Mouse (Mus musculus) stomach, postnatal 0 days (tissue): ENCODE data around the gene Strip1. TPM values are rescaled to one million over a fixed set of nuclear protein-coding genes. Genes with fewer than 3 reads are reported as not detected.
"Not testable (repeated sequence)": the region's sequence is repeated elsewhere in the genome, so short reads cannot be mapped to it uniquely, and the experiment has no call there.

Experiments
- ATAC-seq: fragments of 200-750 bp; cut with Nextera tagmentation; 2 replicates; pipeline ENCODE4 v1.8.0; 2017; ENCODE audit not compliant: low FRiP score, low TSS enrichment
- DNase-seq: peaks from one replicate; pipeline ENCODE4 v3.0.0-alpha.2; 2016; ENCODE audit warnings: low spot score
- H3K27ac ChIP-seq: fragments of 300-500 bp; sonication (generic); replicated peaks from 2 replicates; pipeline ENCODE4 v1.5.1; 2014; ENCODE audit warnings: mild to moderate bottlenecking, control low read depth
- H3K27me3 ChIP-seq: fragments of 300-500 bp; sonication (generic); 2 replicates; pipeline ENCODE4 v1.6.1; 2014; ENCODE audit warnings: low read length; ENCODE audit not compliant: control insufficient read depth, insufficient read depth
- H3K36me3 ChIP-seq: fragments of 300-500 bp; sonication (generic); 2 replicates; pipeline ENCODE4 v1.6.1; 2014; ENCODE audit warnings: low read length, mixed read lengths; ENCODE audit not compliant: control insufficient read depth, insufficient read depth
- H3K4me1 ChIP-seq: fragments of 300-500 bp; sonication (generic); replicated peaks from 2 replicates; pipeline ENCODE4 v1.6.1; 2014; ENCODE audit warnings: antibody characterized with exemption; ENCODE audit not compliant: control insufficient read depth, insufficient read depth
- H3K4me2 ChIP-seq: fragments of 300-500 bp; sonication (generic); replicated peaks from 2 replicates; pipeline ENCODE4 v1.6.1; 2014; ENCODE audit warnings: low read depth, mild to moderate bottlenecking, control low read depth, moderate library complexity
- H3K4me3 ChIP-seq: fragments of 300-500 bp; sonication (generic); 2 replicates; pipeline ENCODE4 v1.5.1; 2014; ENCODE audit warnings: low read depth, low read length, control low read depth
- H3K9ac ChIP-seq: fragments of 300-500 bp; sonication (generic); 2 replicates; pipeline ENCODE4 v1.6.1; 2014; ENCODE audit warnings: mild to moderate bottlenecking, low read length, control low read depth, mixed read lengths
- H3K9me3 ChIP-seq: fragments of 300-500 bp; sonication (generic); 2 replicates; pipeline ENCODE4 v1.6.1; 2016; ENCODE audit warnings: low read length; ENCODE audit not compliant: control insufficient read depth
- CTCF ChIP-seq: IDR thresholded peaks from 2 replicates; pipeline ENCODE4 v1.5.1; 2016; ENCODE audit warnings: antibody characterized with exemption, low read depth, mild to moderate bottlenecking, moderate library complexity
- EP300 ChIP-seq: optimal IDR thresholded peaks from 2 replicates; pipeline ENCODE3; 2016; ENCODE audit warnings: antibody characterized with exemption
- WGBS: fragments of 180-500 bp; shearing (Covaris S2); extraction: QIAGEN DNeasy Blood & Tissue Kit; methylation state at CpG from one replicate; pipeline ENCODE4 v1.1.7; 2014; 5-methylcytosine and 5-hydroxymethylcytosine counted together
- polyA plus RNA-seq: library from polyadenylated mRNA; unstranded; fragments of >200 nt; fragmentation: Nextera tagmentation; extraction: Ambion mirVana; gene quantifications from 2 replicates; pipeline ENCODE4 v1.2.1, GENCODE M21; 2015

Gene Strip1
- polyA plus RNA-seq, 1 experiment from 2014 or later, result 25.4 TPM

DNA sequence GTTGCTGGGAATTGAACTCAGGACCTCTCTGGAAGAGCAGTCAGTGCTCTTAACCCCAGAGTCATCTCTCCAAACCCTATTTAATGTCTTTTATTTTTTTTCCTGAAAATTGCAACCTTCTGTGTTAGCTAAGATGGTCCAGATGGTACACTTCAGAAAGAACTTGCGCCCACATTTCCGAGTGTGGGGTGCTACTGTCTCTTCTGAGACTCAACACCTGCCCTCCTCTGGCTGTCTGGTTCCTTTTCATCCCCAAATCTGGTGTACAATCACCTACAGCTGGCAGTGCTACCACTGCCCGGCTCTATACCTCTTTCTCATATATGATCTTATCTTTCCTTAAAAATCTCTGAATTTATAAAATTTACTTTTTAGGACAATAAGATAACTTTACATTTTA, 21.5 kb upstream of the Strip1 start:
- DNase-seq (no peak), ATAC-seq (no peak)
- Histone ChIP-seq H3K4me2 (no peak overlapping the region), H3K9me3 (no peaks in the 10 kb centered on the region), H3K27me3 (no peaks in the 10 kb centered on the region), H3K27ac (no peak overlapping the region), H3K9ac (no peak overlapping the region), H3K4me1 (no peaks in the 10 kb centered on the region), H3K4me3 (no peak overlapping the region), H3K36me3 (no peaks in the 10 kb centered on the region)
- TF ChIP-seq CTCF, result no peak
- no peak for TF ChIP-seq EP300
- 85% methylated on average over 3 of the region's 3 CpGs for WGBS

DNA sequence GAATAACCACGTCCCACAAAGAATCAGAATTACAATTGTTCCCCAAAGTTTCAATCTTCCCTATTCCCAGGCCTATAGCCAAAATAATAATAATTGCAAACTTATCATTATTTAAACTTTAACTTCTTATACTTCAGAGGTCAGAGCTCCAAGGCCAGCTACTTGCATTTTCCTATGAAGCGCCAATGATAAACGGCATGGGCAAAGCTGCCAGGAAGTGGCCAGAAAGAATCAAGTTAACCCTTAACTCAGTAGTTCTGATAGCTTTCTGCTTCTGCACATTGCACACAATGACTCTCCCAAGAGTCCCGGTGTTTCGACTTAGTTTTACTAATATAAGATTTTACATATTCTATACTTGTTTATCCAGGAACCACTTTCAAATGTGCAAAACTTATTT, 18.8 kb upstream of the Strip1 start:
- not testable (repeated sequence) for H3K4me3 ChIP-seq

GRCm38 (mm10) chr3:107646947-107647346, 15.5 kb upstream of the Strip1 start:
- WGBS, result 70% methylated on average over 3 of the region's 3 CpGs
- Histone ChIP-seq H3K27ac (no peak overlapping the region), H3K36me3 (no peaks in the 10 kb centered on the region), H3K9ac (no peak overlapping the region), H3K4me3 (no peak overlapping the region), H3K9me3 (no peaks in the 10 kb centered on the region), H3K27me3 (no peaks in the 10 kb centered on the region), H3K4me2 (no peak overlapping the region), H3K4me1 (no peaks in the 10 kb centered on the region)
- DNase-seq, result no peak
- TF ChIP-seq EP300 (no peak), CTCF (no peak)
- no peak for ATAC-seq

More for the DNA sequence above, 18.8 kb upstream of the Strip1 start:
- H3K9ac ChIP-seq, H3K4me2 ChIP-seq, H3K27ac ChIP-seq, H3K4me1 ChIP-seq, ATAC-seq, H3K36me3 ChIP-seq, H3K27me3 ChIP-seq, DNase-seq, H3K9me3 ChIP-seq: not testable (repeated sequence)
- 52% methylated on average over 5 of the region's 5 CpGs for WGBS

DNA sequence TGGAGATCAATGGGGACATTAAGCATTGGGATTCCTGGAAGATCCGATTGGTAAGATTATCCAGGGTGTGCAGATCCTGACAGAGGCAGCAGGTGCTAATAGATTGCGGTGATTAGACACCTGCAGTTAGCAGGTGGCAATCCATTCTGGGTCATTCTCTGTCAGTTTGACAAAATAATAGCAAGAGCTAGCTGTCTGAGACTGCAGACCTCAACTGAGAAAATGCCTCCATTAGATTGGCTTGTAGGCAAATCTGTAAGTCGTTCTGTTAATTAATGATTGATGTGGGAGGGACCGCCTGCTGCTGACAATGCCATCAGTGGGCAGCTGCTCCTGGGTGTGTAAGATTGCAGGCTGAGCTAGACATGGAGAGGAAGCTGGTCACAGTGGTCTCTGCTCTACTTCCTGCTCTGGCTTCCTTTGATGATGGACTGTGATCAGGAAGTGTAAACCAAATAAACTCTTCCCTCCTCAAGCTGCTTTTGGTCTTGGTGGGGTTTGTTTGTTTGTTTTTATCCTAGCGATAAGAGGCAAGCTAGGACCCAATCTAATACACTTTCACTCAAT, 6.2 kb upstream of the Strip1 start:
- Histone ChIP-seq H3K36me3 (no peaks in the 10 kb centered on the region), H3K4me2 (no peak overlapping the region), H3K9me3 (no peaks in the 10 kb centered on the region), H3K27me3 (no peaks in the 10 kb centered on the region), H3K4me3 (no peak overlapping the region), H3K27ac (no peak overlapping the region), H3K4me1 (no peaks in the 10 kb centered on the region), H3K9ac (no peak overlapping the region)
- DNase-seq, result no peak
- WGBS, result 56% methylated on average over 5 of the region's 5 CpGs
- peak; percentile 64; the same call in 1 of the 2 replicates for ATAC-seq
- no peak for TF ChIP-seq CTCF
- TF ChIP-seq EP300, result no peak

DNA sequence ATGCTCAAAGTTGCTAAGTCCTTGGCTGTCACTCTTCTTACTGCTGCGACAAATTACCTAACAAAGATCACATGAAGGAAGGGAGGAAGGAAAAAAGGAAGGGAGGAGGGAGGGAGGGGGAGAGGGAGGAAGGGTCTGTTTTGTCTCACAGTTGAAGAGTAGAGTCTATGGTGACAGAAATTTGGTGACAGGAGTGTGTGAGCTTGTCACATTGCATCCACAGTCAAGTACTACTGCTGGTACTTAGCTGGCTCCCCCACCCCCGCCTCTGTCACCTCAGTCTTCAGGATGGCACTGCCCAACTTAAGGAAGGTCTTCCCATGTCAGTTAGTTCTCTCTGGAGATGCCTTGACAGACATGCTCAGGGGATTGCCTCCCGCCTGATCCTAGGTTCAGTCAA, 4.7 kb upstream of the Strip1 start:
- ATAC-seq (no peak), DNase-seq (no peak)
- no peak overlapping the region for H3K9ac ChIP-seq
- no peak overlapping the region for H3K4me3 ChIP-seq
- WGBS, result 75% methylated on average over 3 of the region's 3 CpGs
- TF ChIP-seq CTCF, result no peak
- TF ChIP-seq EP300, result no peak
- no peaks in the 10 kb centered on the region for H3K27me3 ChIP-seq
- no peak overlapping the region for H3K4me2 ChIP-seq
- H3K27ac ChIP-seq, result no peak overlapping the region
- no peaks in the 10 kb centered on the region for H3K9me3 ChIP-seq
- H3K4me1 ChIP-seq, result no peaks in the 10 kb centered on the region
- no peaks in the 10 kb centered on the region for H3K36me3 ChIP-seq

DNA sequence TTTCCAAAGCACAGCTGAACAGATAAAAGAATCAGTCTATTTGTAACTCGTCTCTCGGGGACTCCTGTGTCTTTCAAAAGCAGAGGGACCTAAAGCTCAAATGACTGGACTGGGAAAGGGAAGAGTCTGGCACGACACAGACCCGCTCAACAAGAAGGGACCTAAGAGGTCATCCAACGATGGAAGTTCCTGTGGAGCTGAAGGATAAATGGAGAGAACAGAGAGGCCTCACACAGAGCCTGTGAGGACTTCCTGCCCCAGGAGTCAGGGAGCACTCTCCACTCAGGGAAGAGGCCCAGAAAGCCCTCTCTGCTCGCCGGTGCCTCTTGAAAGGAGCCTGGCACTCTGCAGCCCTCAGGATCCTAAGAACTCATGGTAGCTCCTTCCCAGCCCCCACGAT, 4.3 kb upstream of the Strip1 start:
- Histone ChIP-seq H3K4me2 (no peak overlapping the region), H3K4me3 (no peak overlapping the region), H3K27ac (no peak overlapping the region), H3K4me1 (no peaks in the 10 kb centered on the region), H3K9ac (no peak overlapping the region), H3K9me3 (no peaks in the 10 kb centered on the region), H3K27me3 (no peaks in the 10 kb centered on the region), H3K36me3 (no peaks in the 10 kb centered on the region)
- ATAC-seq (no peak), DNase-seq (no peak)
- TF ChIP-seq EP300 (no peak), CTCF (no peak)
- 49% methylated on average over 8 of the region's 8 CpGs for WGBS
